ENCODE assay signal across 8 mouse cellular contexts in the genomic region with DNA sequence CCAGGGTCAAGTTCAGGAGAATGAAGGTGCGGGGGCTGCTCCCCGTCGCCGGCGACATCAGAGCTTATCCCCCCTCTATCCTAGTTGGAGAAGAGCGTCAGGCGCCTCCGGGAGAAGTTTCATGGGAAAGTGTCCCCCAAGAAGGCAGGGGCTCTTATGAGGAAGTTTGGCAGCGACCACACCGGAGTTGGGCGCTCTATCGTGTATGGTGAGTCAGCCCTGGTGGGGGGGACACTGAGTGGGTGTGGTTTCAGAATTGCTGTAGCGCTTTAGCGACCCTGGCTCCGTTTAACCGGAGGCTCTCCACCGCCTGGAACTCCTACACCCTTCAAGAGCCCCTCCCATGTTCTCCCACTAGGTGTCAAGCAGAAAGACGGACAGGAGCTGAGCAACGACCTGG. TPM values are rescaled to one million over a fixed set of nuclear protein-coding genes. Genes with fewer than 3 reads are reported as not detected.
DNase-seq lines count a peak whose midpoint lies in the region; ATAC-seq and TF ChIP-seq lines count a peak whose summit lies in the region.

No protein-coding gene starts in this region.

- H3K4me2 ChIP-seq in limb, embryonic 14.5 days (replicated peaks; ENCODE audit: low read depth, low read length, severe bottlenecking), result peak overlapping the region; percentile 52

- no peaks in the 10 kb centered on the region for H3K4me1 ChIP-seq in embryonic fibroblast, embryonic 13.5 days (ENCODE audit: control insufficient read depth, insufficient read depth, low read length)
- H3K4me1 ChIP-seq in limb, embryonic 14.5 days (ENCODE audit: control insufficient read depth, insufficient read depth, low read length), result no peaks in the 10 kb centered on the region
- peaks cover 6% of the 10 kb centered on the region for H3K4me1 ChIP-seq in olfactory bulb, adult 2 months (ENCODE audit: control insufficient read depth, insufficient read depth, low read length)

- no peaks in the 10 kb centered on the region for H3K9me3 ChIP-seq in limb, embryonic 14.5 days (ENCODE audit: control insufficient read depth, low read length)

- no peak for TF ChIP-seq POLR2A in embryonic fibroblast, embryonic 13.5 days (IDR thresholded peaks at IDR 0.05; ENCODE audit: low read depth, low read length)
- no peak for TF ChIP-seq POLR2A in limb, embryonic 14.5 days (IDR thresholded peaks at IDR 0.05; ENCODE audit: borderline replicate concordance, extremely low read depth, insufficient read depth, insufficient read length)
- TF ChIP-seq POLR2A in olfactory bulb, adult 2 months (IDR thresholded peaks at IDR 0.05; ENCODE audit: insufficient read depth, low read depth, low read length), result no peak

- peaks cover 31% of the 10 kb centered on the region for H3K27me3 ChIP-seq in limb, embryonic 14.5 days (ENCODE audit: control insufficient read depth, insufficient read depth, low read length)

- peak overlapping the region; percentile 47 for H3K4me3 ChIP-seq in embryonic fibroblast, embryonic 13.5 days (ENCODE audit: insufficient read depth, low read length)
- peak overlapping the region; percentile 41 for H3K4me3 ChIP-seq in limb, embryonic 14.5 days (replicated peaks; ENCODE audit: low read length)
- peak overlapping the region; percentile 88 for H3K4me3 ChIP-seq in olfactory bulb, adult 2 months (ENCODE audit: insufficient read depth, low read depth, low read length)

- peak overlapping the region; percentile 44; the same call in 1 of the 2 replicates for H3K9ac ChIP-seq in limb, embryonic 14.5 days (ENCODE audit: low read depth, low read length, severe bottlenecking)

- ATAC-seq in CD4-positive, CD25-positive, alpha-beta regulatory T cell, adult 4 months, result peak; percentile 37
- ATAC-seq in limb, embryonic 14.5 days (ENCODE audit: low FRiP score, low read depth), result no peak

- intact Hi-C loops in heart, postnatal 10 days (cut with DNase I), result no loop called here

- 5% methylated on average over 19 of the region's 19 CpGs for WGBS in limb, embryonic 14.5 days
- WGBS in olfactory bulb, adult 2 months, result 7% methylated on average over 19 of the region's 19 CpGs

- TF ChIP-seq CTCF in embryonic fibroblast, embryonic 13.5 days (IDR thresholded peaks at IDR 0.05; ENCODE audit: borderline replicate concordance, insufficient read depth, low read length), result no peak
- no peak for TF ChIP-seq CTCF in olfactory bulb, adult 2 months (IDR thresholded peaks at IDR 0.05; ENCODE audit: insufficient read depth, low read depth, low read length)

- no peak overlapping the region for H3K27ac ChIP-seq in embryonic fibroblast, embryonic 13.5 days (ENCODE audit: insufficient read depth, low read length)
- no peak overlapping the region for H3K27ac ChIP-seq in limb, embryonic 14.5 days (replicated peaks; ENCODE audit: low read depth, low read length)
- H3K27ac ChIP-seq in olfactory bulb, adult 2 months (ENCODE audit: insufficient read depth, low read depth, low read length), result no peak overlapping the region

- peak; percentile 94 for DNase-seq in heart, adult 11 months
- DNase-seq in heart, postnatal 10 days, result no peak
- DNase-seq in limb, embryonic 14.5 days (ENCODE audit: low spot score), result no peak
- no peak for DNase-seq in embryo, embryonic 10.5 days (ENCODE audit: low spot score)
- no peak for DNase-seq in left cerebral cortex, adult 18-20 months (ENCODE audit: low spot score in 2 of 2)

- no peaks in the 10 kb centered on the region for H3K36me3 ChIP-seq in limb, embryonic 14.5 days (ENCODE audit: control insufficient read depth, insufficient read depth, low read length)

RNA-seq across cellular contexts. Expression of a gene that starts 0.8 kb away (rescaled TPM):
- total RNA-seq in heart, postnatal 10 days (2021), result 1 to 10 TPM; 6.5 to 7.2 TPM
- 10 to 100 TPM; 13.8 to 24.3 TPM for polyA plus RNA-seq in CD4-positive, CD25-positive, alpha-beta regulatory T cell, adult 4 months (2017; shearing (Covaris generic))
- polyA plus RNA-seq in embryonic fibroblast, embryonic 13.5 days (2011; ENCODE audit: insufficient read length, low read depth, missing spikeins), result 14.7 and 25.3 TPM in 2 replicates
- polyA plus RNA-seq in limb, embryonic 14.5 days (2012; rRNA removed), result 25.4 and 35.2 TPM in 2 replicates
- 4.5 and 4.7 TPM in 2 replicates for polyA plus RNA-seq in limb, embryonic 14.5 days (2014; fragmentation: Nextera tagmentation; extraction: Ambion mirVana)
- 183 TPM in 1 of 2 replicates, not detected in the other for polyA plus RNA-seq in olfactory bulb, adult 2 months (2012; ENCODE audit: insufficient read depth, insufficient read length, low replicate concordance, missing spikeins)
- 10 to 100 TPM; 68.5 to 85.5 TPM for total RNA-seq in left cerebral cortex, adult 18-20 months (2021)

RNA-seq across cellular contexts. Expression of a gene that starts 10.3 kb away (rescaled TPM):
- total RNA-seq in heart, postnatal 10 days (2021), result 1 to 10 TPM; 1.7 to 1.8 TPM
- 1 to 10 TPM in 1 of 2 experiments, under 1 TPM in 1; 0.43 to 1.1 TPM for polyA plus RNA-seq in CD4-positive, CD25-positive, alpha-beta regulatory T cell, adult 4 months (2017; shearing (Covaris generic))
- 2.9 and 4.9 TPM in 2 replicates for polyA plus RNA-seq in embryonic fibroblast, embryonic 13.5 days (2011; ENCODE audit: insufficient read length, low read depth, missing spikeins)
- 3.1 and 4.0 TPM in 2 replicates for polyA plus RNA-seq in limb, embryonic 14.5 days (2012; rRNA removed)
- 2.4 and 4.3 TPM in 2 replicates for polyA plus RNA-seq in limb, embryonic 14.5 days (2014; fragmentation: Nextera tagmentation; extraction: Ambion mirVana)
- polyA plus RNA-seq in olfactory bulb, adult 2 months (2012; ENCODE audit: insufficient read depth, insufficient read length, low replicate concordance, missing spikeins), result not detected in 2 replicates
- 10 to 100 TPM in 1 of 2 experiments, 1 to 10 TPM in 1; 9.7 to 11.7 TPM for total RNA-seq in left cerebral cortex, adult 18-20 months (2021)

RNA-seq across cellular contexts. Expression of a gene that starts 18.7 kb away (rescaled TPM):
- total RNA-seq in heart, postnatal 10 days (2021), result 10 to 100 TPM; 13.2 to 13.9 TPM
- polyA plus RNA-seq in CD4-positive, CD25-positive, alpha-beta regulatory T cell, adult 4 months (2017; shearing (Covaris generic)), result 10 to 100 TPM; 24.1 to 36.4 TPM
- 31.1 and 34.5 TPM in 2 replicates for polyA plus RNA-seq in embryonic fibroblast, embryonic 13.5 days (2011; ENCODE audit: insufficient read length, low read depth, missing spikeins)
- 147 and 175 TPM in 2 replicates for polyA plus RNA-seq in limb, embryonic 14.5 days (2012; rRNA removed)
- 79.8 and 82.7 TPM in 2 replicates for polyA plus RNA-seq in limb, embryonic 14.5 days (2014; fragmentation: Nextera tagmentation; extraction: Ambion mirVana)
- polyA plus RNA-seq in olfactory bulb, adult 2 months (2012; ENCODE audit: insufficient read depth, insufficient read length, low replicate concordance, missing spikeins), result not detected in 2 replicates
- total RNA-seq in left cerebral cortex, adult 18-20 months (2021), result 10 to 100 TPM; 20.7 to 23.3 TPM

RNA-seq across cellular contexts. Expression of a gene that starts 29.2 kb away (rescaled TPM):
- total RNA-seq in heart, postnatal 10 days (2021), result 100 to 1,000 TPM; 109 to 113 TPM
- polyA plus RNA-seq in CD4-positive, CD25-positive, alpha-beta regulatory T cell, adult 4 months (2017; shearing (Covaris generic)), result 100 to 1,000 TPM; 200 to 213 TPM
- polyA plus RNA-seq in embryonic fibroblast, embryonic 13.5 days (2011; ENCODE audit: insufficient read length, low read depth, missing spikeins), result 106 and 107 TPM in 2 replicates
- 167 and 179 TPM in 2 replicates for polyA plus RNA-seq in limb, embryonic 14.5 days (2012; rRNA removed)
- 287 and 289 TPM in 2 replicates for polyA plus RNA-seq in limb, embryonic 14.5 days (2014; fragmentation: Nextera tagmentation; extraction: Ambion mirVana)
- polyA plus RNA-seq in olfactory bulb, adult 2 months (2012; ENCODE audit: insufficient read depth, insufficient read length, low replicate concordance, missing spikeins), result not detected in 2 replicates
- 100 to 1,000 TPM; 133 to 134 TPM for total RNA-seq in left cerebral cortex, adult 18-20 months (2021)

RNA-seq across cellular contexts. Expression of a gene that starts 50.9 kb away (rescaled TPM):
- not detected for total RNA-seq in heart, postnatal 10 days (2021)
- not detected for polyA plus RNA-seq in CD4-positive, CD25-positive, alpha-beta regulatory T cell, adult 4 months (2017; shearing (Covaris generic))
- not detected in 2 replicates for polyA plus RNA-seq in embryonic fibroblast, embryonic 13.5 days (2011; ENCODE audit: insufficient read length, low read depth, missing spikeins)
- not detected in 2 replicates for polyA plus RNA-seq in limb, embryonic 14.5 days (2012; rRNA removed)
- not detected in 2 replicates for polyA plus RNA-seq in limb, embryonic 14.5 days (2014; fragmentation: Nextera tagmentation; extraction: Ambion mirVana)
- polyA plus RNA-seq in olfactory bulb, adult 2 months (2012; ENCODE audit: insufficient read depth, insufficient read length, low replicate concordance, missing spikeins), result not detected in 2 replicates
- not detected for total RNA-seq in left cerebral cortex, adult 18-20 months (2021)
